Mouse (Mus musculus) embryonic facial prominence, embryonic 15.5 days (tissue): ENCODE measurements at regions not wholly inside any gene's neighbourhood (a gene's known extent, or its start where the extent isn't known, plus 50 kb on each side); places are given as distances from the start of the nearest gene placed in this dataset.

Source experiments
- ATAC-seq: fragments of 200-750 bp; cut with Nextera tagmentation; 2 replicates; pipeline ENCODE4 v1.8.0; 2017; ENCODE audit warnings: low read depth, moderate TSS enrichment; ENCODE audit not compliant: insufficient number of reproducible peaks, low FRiP score, low TSS enrichment
- H3K27ac ChIP-seq: fragments of 300-500 bp; sonication (generic); replicated peaks from 2 replicates; pipeline ENCODE4 v1.5.1; 2015; ENCODE audit warnings: mild to moderate bottlenecking, inconsistent platforms
- H3K27me3 ChIP-seq: fragments of 300-500 bp; sonication (generic); 2 replicates; pipeline ENCODE4 v1.6.1; 2015; ENCODE audit warnings: inconsistent platforms
- H3K36me3 ChIP-seq: fragments of 300-500 bp; sonication (generic); 2 replicates; pipeline ENCODE4 v1.6.1; 2015; ENCODE audit warnings: mild to moderate bottlenecking, inconsistent platforms
- H3K4me1 ChIP-seq: fragments of 300-500 bp; sonication (generic); 2 replicates; pipeline ENCODE4 v1.6.1; 2015; ENCODE audit warnings: inconsistent platforms
- H3K4me2 ChIP-seq: fragments of 300-500 bp; sonication (generic); replicated peaks from 2 replicates; pipeline ENCODE4 v1.6.1; 2015; ENCODE audit warnings: mild to moderate bottlenecking, inconsistent platforms
- H3K4me3 ChIP-seq: fragments of 300-500 bp; sonication (generic); replicated peaks from 2 replicates; pipeline ENCODE4 v1.5.1; 2015; ENCODE audit warnings: mild to moderate bottlenecking, inconsistent platforms
- H3K9ac ChIP-seq: fragments of 300-500 bp; sonication (generic); 2 replicates; pipeline ENCODE4 v1.6.1; 2015; ENCODE audit warnings: inconsistent platforms
- H3K9me3 ChIP-seq: fragments of 300-500 bp; sonication (generic); replicated peaks from 2 replicates; pipeline ENCODE4 v1.6.1; 2016; ENCODE audit warnings: inconsistent platforms
- WGBS: fragments of 180-500 bp; shearing (Covaris S2); methylation state at CpG from one replicate; pipeline ENCODE4 v1.1.7; 2015; 5-methylcytosine and 5-hydroxymethylcytosine counted together

DNA sequence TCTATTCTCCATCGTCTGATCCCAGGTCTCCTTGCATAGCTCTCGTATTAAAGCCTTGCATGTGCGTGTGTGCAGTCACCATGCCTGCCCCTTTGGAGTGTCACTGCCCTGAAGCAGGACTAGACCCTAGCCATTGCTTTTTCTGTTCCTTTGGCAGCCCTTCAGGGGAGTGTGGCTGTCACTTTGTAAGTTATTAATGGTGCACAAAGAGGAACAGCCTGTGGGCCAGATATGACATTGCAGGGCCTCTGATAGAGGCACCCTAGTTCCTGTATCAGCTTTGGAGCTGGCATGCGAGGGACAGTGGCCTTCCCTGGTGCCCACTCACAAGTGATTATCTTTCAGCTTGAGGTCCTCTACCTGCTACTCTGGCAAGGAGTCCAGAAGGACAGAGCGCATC lies 92.0 kb downstream of the Tmem121 start:
- Histone ChIP-seq H3K9me3 (no peaks in the 10 kb centered on the region), H3K27me3 (no peaks in the 10 kb centered on the region), H3K36me3 (no peaks in the 10 kb centered on the region), H3K4me2 (no peak overlapping the region), H3K4me1 (no peaks in the 10 kb centered on the region), H3K9ac (no peak overlapping the region), H3K4me3 (no peak overlapping the region), H3K27ac (no peak overlapping the region)
- 86% methylated on average over 5 of the region's 5 CpGs for WGBS
- ATAC-seq, result no peak

DNA sequence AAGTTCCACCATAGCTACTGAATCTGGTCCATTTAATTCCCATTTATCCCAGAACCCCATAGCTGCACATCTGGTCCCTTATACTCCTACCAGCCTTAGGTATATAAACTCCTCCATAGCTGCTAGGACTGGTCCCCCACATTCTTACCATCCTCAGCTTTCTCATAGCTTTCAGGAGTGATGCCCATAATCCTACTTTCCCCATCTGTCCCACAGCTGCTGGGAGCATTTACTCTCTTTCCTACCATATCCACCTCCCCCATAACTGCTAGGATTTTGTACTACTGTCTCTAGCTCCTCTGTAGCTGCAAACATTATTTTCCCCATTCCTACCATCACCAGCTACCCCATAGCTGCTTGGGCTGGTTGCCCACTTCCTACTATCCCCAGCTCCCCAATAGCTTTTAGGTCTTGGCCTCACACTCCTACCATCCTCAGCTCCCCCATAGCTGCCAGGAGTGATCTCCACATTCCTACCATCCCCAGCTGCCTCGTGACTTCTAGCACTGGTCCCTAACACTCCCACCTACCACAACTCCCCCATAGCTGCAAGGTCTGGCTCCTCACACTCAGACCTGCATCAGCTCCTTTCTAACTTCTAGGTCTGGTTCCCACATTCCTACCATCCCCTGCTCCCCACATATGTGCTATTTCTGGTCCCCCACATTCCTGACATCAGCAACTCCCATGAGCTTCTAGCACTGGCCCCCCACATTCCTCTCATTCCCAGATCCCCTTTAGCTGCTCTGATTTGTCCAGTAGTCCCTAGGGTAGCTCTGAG lies 106.5 kb downstream of the Tmem121 start:
- H3K9ac ChIP-seq, result no peak overlapping the region

GRCm38 (mm10) chr12:113295924-113296323 lies 110.2 kb downstream of the Tmem121 start:
- ATAC-seq, result no peak
- Histone ChIP-seq H3K4me1 (no peaks in the 10 kb centered on the region), H3K9me3 (no peaks in the 10 kb centered on the region), H3K27me3 (no peaks in the 10 kb centered on the region), H3K9ac (no peak overlapping the region), H3K4me3 (no peak overlapping the region), H3K27ac (no peak overlapping the region), H3K4me2 (no peak overlapping the region), H3K36me3 (no peaks in the 10 kb centered on the region)
- 80% methylated on average over 2 of the region's 2 CpGs for WGBS

More for the DNA sequence above, 106.5 kb downstream of the Tmem121 start:
- Histone ChIP-seq H3K27ac (no peak overlapping the region), H3K9me3 (no peaks in the 10 kb centered on the region), H3K36me3 (no peaks in the 10 kb centered on the region), H3K4me1 (no peaks in the 10 kb centered on the region), H3K27me3 (no peaks in the 10 kb centered on the region), H3K4me3 (no peak overlapping the region), H3K4me2 (no peak overlapping the region)
- 22% methylated on average over 1 of the region's 1 CpGs for WGBS
- ATAC-seq, result no peak

DNA sequence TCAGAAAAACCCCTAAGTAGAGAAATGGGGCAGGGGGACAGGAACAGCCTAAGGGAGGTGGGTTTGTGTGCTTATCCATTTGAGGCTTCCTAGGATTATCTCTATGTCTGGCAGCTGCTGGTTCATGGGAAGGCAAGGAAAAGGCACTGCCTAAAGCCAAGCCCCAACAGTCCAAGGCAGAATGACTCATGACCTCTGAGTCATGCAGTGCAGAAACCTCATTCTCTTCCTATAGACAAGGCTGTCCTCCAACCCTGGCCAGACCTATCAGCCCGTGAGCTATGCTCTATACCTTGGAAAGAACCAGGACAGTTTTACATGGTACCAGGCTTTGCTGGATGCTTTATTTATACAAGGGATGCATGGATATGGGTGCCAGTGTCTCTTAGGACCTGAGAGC lies 120.2 kb downstream of the Tmem121 start:
- Histone ChIP-seq H3K27ac (no peak overlapping the region), H3K9ac (no peak overlapping the region), H3K4me2 (no peak overlapping the region), H3K27me3 (no peaks in the 10 kb centered on the region), H3K9me3 (no peaks in the 10 kb centered on the region), H3K4me3 (no peak overlapping the region), H3K36me3 (no peaks in the 10 kb centered on the region), H3K4me1 (no peaks in the 10 kb centered on the region)
- WGBS, result 73% methylated on average over 1 of the region's 1 CpGs
- ATAC-seq, result no peak

GRCm38 (mm10) chr12:113313319-113313718 lies 127.6 kb downstream of the Tmem121 start:
- H3K9me3 ChIP-seq, result no peaks in the 10 kb centered on the region
- no peak overlapping the region for H3K4me2 ChIP-seq
- H3K4me3 ChIP-seq, result no peak overlapping the region
- no peaks in the 10 kb centered on the region for H3K4me1 ChIP-seq
- WGBS, result 41% methylated on average over 3 of the region's 3 CpGs
- no peaks in the 10 kb centered on the region for H3K27me3 ChIP-seq
- no peak overlapping the region for H3K27ac ChIP-seq
- no peak overlapping the region for H3K9ac ChIP-seq
- no peaks in the 10 kb centered on the region for H3K36me3 ChIP-seq
- no peak for ATAC-seq

GRCm38 (mm10) chr12:113314624-113315023 lies 128.9 kb downstream of the Tmem121 start:
- Histone ChIP-seq H3K9ac (no peak overlapping the region), H3K4me1 (no peaks in the 10 kb centered on the region), H3K4me3 (no peak overlapping the region), H3K36me3 (no peaks in the 10 kb centered on the region), H3K27me3 (no peaks in the 10 kb centered on the region), H3K9me3 (no peaks in the 10 kb centered on the region), H3K27ac (no peak overlapping the region), H3K4me2 (no peak overlapping the region)
- ATAC-seq, result no peak
- WGBS, result 89% methylated on average over 4 of the region's 4 CpGs

- H3K27ac ChIP-seq, result no peak overlapping the region
- no peaks in the 10 kb centered on the region for H3K4me1 ChIP-seq
- WGBS, result 80% methylated on average over 9 of the region's 9 CpGs
- H3K4me2 ChIP-seq, result no peak overlapping the region
- no peaks in the 10 kb centered on the region for H3K27me3 ChIP-seq
- H3K36me3 ChIP-seq, result no peaks in the 10 kb centered on the region
- no peaks in the 10 kb centered on the region for H3K9me3 ChIP-seq
- ATAC-seq, result no peak
- no peak overlapping the region for H3K4me3 ChIP-seq
- H3K9ac ChIP-seq, result no peak overlapping the region
These were observed 135.4 kb downstream of the Tmem121 start for GRCm38 (mm10) chr12:113321086-113321485.

DNA sequence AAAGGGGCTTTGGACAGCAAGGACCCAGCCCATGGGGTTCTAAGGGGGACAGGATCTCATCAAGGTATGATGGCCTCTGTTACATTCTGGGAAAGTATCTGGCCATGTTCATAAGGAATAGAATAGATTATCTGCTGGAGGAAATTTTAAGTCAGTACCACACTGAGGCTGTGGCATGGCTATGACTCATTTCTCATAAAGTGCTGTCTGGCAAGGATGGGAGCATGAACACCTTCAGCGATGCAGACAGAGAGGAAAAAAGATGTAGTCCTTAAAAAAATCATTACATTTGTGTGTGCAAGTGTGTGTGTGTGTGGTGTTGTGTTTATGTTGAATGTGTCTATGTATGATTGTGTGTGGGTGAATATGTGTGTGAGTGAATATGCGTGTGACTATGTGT lies 136.4 kb downstream of the Tmem121 start:
- Histone ChIP-seq H3K9me3 (no peaks in the 10 kb centered on the region), H3K4me3 (no peak overlapping the region), H3K27me3 (no peaks in the 10 kb centered on the region), H3K9ac (no peak overlapping the region), H3K4me2 (no peak overlapping the region), H3K36me3 (no peaks in the 10 kb centered on the region), H3K27ac (no peak overlapping the region), H3K4me1 (no peaks in the 10 kb centered on the region)
- 88% methylated on average over 2 of the region's 2 CpGs for WGBS
- no peak for ATAC-seq

DNA sequence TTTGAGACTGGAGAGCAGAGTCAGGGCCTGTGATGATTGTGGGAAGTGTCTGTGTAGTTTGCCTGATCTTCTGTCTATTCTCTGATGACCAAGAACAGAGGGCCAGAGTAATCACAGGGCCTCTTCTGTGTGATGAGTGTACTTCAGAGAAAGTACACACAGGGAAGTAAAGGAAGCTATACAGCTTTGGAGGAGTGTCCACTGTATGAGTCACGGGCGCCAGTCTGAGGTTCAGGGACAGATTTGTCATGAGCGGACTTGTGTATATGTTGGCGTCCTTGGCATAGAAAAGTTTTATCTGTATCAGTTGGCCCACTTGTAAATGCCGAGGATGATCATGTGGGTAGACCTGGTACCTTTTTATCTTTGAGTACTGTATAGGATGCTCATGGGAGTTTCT lies 142.1 kb downstream of the Tmem121 start:
- no peak for ATAC-seq
- no peak overlapping the region for H3K27ac ChIP-seq
- no peaks in the 10 kb centered on the region for H3K4me1 ChIP-seq
- H3K9me3 ChIP-seq, result no peaks in the 10 kb centered on the region
- 91% methylated on average over 5 of the region's 5 CpGs for WGBS
- no peak overlapping the region for H3K9ac ChIP-seq
- H3K27me3 ChIP-seq, result no peaks in the 10 kb centered on the region
- no peak overlapping the region for H3K4me2 ChIP-seq
- H3K4me3 ChIP-seq, result no peak overlapping the region
- no peaks in the 10 kb centered on the region for H3K36me3 ChIP-seq

GRCm38 (mm10) chr12:113330266-113330665 lies 144.5 kb downstream of the Tmem121 start:
- Histone ChIP-seq H3K9ac (no peak overlapping the region), H3K4me1 (no peaks in the 10 kb centered on the region), H3K36me3 (no peaks in the 10 kb centered on the region), H3K27ac (no peak overlapping the region), H3K4me2 (no peak overlapping the region), H3K4me3 (no peak overlapping the region), H3K27me3 (no peaks in the 10 kb centered on the region), H3K9me3 (no peaks in the 10 kb centered on the region)
- 84% methylated on average over 6 of the region's 6 CpGs for WGBS
- no peak for ATAC-seq

GRCm38 (mm10) chr12:113332226-113332625 lies 146.5 kb downstream of the Tmem121 start:
- H3K4me2 ChIP-seq, result no peak overlapping the region
- 80% methylated on average over 3 of the region's 3 CpGs for WGBS
- no peaks in the 10 kb centered on the region for H3K9me3 ChIP-seq
- ATAC-seq, result no peak
- H3K27me3 ChIP-seq, result no peaks in the 10 kb centered on the region
- no peak overlapping the region for H3K4me3 ChIP-seq
- no peak overlapping the region for H3K27ac ChIP-seq
- no peaks in the 10 kb centered on the region for H3K36me3 ChIP-seq
- no peaks in the 10 kb centered on the region for H3K4me1 ChIP-seq
- no peak overlapping the region for H3K9ac ChIP-seq

DNA sequence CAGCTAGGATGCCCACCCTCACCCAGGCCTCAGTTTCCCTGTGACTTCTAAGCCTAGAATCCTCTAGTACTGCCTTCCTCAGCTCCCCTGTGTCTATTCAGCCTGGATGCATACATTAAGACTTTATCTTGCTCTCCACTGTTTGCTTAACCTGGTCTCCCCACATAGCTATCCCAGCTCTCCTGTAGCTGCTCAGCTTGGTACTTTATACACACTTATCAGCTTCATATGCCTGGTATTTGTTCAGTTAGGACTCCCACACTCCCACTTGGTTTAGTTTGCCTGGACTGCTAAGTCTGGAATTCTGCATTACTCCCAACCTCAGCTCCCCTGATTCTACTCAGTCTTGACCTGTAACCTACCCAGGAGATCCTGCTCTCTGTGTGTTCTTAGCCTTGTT lies 147.7 kb downstream of the Tmem121 start:
- Histone ChIP-seq H3K27ac (no peak overlapping the region), H3K4me2 (no peak overlapping the region), H3K4me1 (no peaks in the 10 kb centered on the region), H3K9ac (no peak overlapping the region), H3K36me3 (no peaks in the 10 kb centered on the region), H3K4me3 (no peak overlapping the region), H3K9me3 (no peaks in the 10 kb centered on the region), H3K27me3 (no peaks in the 10 kb centered on the region)
- ATAC-seq, result no peak
